Mouse (Mus musculus) limb, embryonic 14.5 days (tissue): ENCODE measurements around the gene C2cd5. TPM values are rescaled to one million over a fixed set of nuclear protein-coding genes. Genes with fewer than 3 reads are reported as not detected.

ENCODE experiments used
- ATAC-seq: fragments of 200-750 bp; cut with Nextera tagmentation; 2 replicates; pipeline ENCODE4 v1.8.0; 2017; ENCODE audit warnings: low read depth, moderate number of reproducible peaks, moderate TSS enrichment; ENCODE audit not compliant: low FRiP score
- DNase-seq: peaks from one replicate; pipeline ENCODE4 v3.0.0-alpha.2; 2015; ENCODE audit warnings: low spot score
- H3K27ac ChIP-seq: fragments of 300-500 bp; sonication (generic); replicated peaks from 2 replicates; pipeline ENCODE4 v1.5.1; 2014; ENCODE audit warnings: low read depth, mild to moderate bottlenecking, low read length, moderate library complexity, mixed read lengths
- H3K27me3 ChIP-seq: fragments of 300-500 bp; sonication (generic); 2 replicates; pipeline ENCODE4 v1.6.1; 2014; ENCODE audit warnings: low read length, mixed read lengths; ENCODE audit not compliant: control insufficient read depth, insufficient read depth
- H3K36me3 ChIP-seq: fragments of 300-500 bp; sonication (generic); 2 replicates; pipeline ENCODE4 v1.6.1; 2014; ENCODE audit warnings: mild to moderate bottlenecking, low read length, moderate library complexity, mixed read lengths; ENCODE audit not compliant: control insufficient read depth, insufficient read depth
- H3K4me1 ChIP-seq: fragments of 300-500 bp; sonication (generic); 2 replicates; pipeline ENCODE4 v1.6.1; 2014; ENCODE audit warnings: antibody characterized with exemption, low read length, mixed read lengths; ENCODE audit not compliant: control insufficient read depth, insufficient read depth
- H3K4me2 ChIP-seq: fragments of 300-500 bp; sonication (generic); replicated peaks from 2 replicates; pipeline ENCODE4 v1.6.1; 2014; ENCODE audit warnings: low read depth, mild to moderate bottlenecking, low read length, moderate library complexity; ENCODE audit not compliant: severe bottlenecking
- H3K4me3 ChIP-seq: fragments of 300-500 bp; sonication (generic); replicated peaks from 2 replicates; pipeline ENCODE4 v1.5.1; 2014; ENCODE audit warnings: low read length
- H3K9ac ChIP-seq: fragments of 300-500 bp; sonication (generic); 2 replicates; pipeline ENCODE4 v1.6.1; 2014; ENCODE audit warnings: mild to moderate bottlenecking, low read depth, low read length, moderate library complexity; ENCODE audit not compliant: severe bottlenecking
- H3K9me3 ChIP-seq: fragments of 300-500 bp; sonication (generic); 2 replicates; pipeline ENCODE4 v1.6.1; 2016; ENCODE audit warnings: low read length; ENCODE audit not compliant: control insufficient read depth
- POLR2A ChIP-seq: fragments of 200-500 bp; IDR thresholded peaks from 2 replicates; pipeline ENCODE4 v1.8.0; 2012; ENCODE audit warnings: inconsistent platforms, mild to moderate bottlenecking, moderate library complexity, borderline replicate concordance; ENCODE audit not compliant: insufficient read depth, insufficient read length; ENCODE audit errors: extremely low read depth
- WGBS: fragments of 180-500 bp; shearing (Covaris S2); extraction: QIAGEN DNeasy Blood & Tissue Kit; methylation state at CpG from one replicate; pipeline ENCODE4 v1.1.7; 2014; 5-methylcytosine and 5-hydroxymethylcytosine counted together
- polyA plus RNA-seq, 2 experiments: library from polyadenylated mRNA; depleted of rRNA in 1 of 2; stranded (reverse) in 1 of 2; unstranded in 1 of 2; fragments of >200 nt; fragmentation: Nextera tagmentation in 1 of 2; extraction: Ambion mirVana in 1 of 2; gene quantifications; 2 replicates each; pipeline versions ENCODE4 v1.2.1 to v1.2.3; 2012 to 2014

The C2cd5 gene
- polyA plus RNA-seq, 2 experiments = 23.1 to 38.8 TPM

DNA sequence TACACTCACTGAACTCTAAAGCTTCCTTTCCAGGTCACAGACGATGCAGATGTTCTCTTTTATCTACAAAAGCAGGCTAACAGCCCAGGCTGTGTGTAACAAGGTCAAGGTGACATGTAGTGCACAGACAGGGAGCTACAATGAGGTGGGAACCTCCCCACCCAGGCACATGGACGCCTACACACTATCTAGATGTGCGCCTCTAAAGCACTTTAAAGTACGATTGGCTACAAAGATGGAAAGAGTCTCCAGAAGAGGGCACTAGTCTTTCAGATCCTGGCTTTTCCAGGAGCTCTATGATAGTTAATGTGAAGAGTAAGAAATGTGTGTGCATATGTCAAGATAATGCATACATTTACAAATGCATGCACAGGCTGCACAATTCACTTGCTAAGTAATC is 64.7 kb downstream of the C2cd5 start:
- Histone ChIP-seq H3K4me2 (no peak overlapping the region), H3K36me3 (peaks cover 52% of the 10 kb centered on the region), H3K9me3 (no peaks in the 10 kb centered on the region), H3K4me1 (no peaks in the 10 kb centered on the region), H3K9ac (no peak overlapping the region), H3K4me3 (no peak overlapping the region), H3K27me3 (no peaks in the 10 kb centered on the region), H3K27ac (no peak overlapping the region)
- TF ChIP-seq POLR2A = no peak
- WGBS = 72% methylated on average over 4 of the region's 4 CpGs
- DNase-seq (no peak), ATAC-seq (no peak)

DNA sequence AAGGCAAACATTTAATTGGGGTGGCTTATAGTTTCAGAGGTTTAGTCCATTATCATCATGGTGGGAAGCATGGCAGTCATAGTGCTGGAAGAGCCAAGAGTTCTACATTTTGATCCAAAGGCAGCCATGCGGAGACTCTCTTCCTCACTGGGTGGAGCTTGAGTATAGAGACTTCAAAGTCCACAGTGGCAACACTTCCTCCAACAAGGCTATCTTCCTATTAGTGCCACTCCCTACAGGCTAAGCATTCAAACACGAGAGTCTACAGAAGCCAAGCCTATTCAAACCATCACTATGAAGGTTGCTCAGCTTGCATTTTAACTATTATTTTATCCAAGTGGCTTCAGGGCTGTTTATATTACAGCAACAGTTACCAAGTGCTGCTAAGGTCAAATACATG is 65.4 kb downstream of the C2cd5 start:
- Histone ChIP-seq H3K4me1 (no peaks in the 10 kb centered on the region), H3K4me3 (no peak overlapping the region), H3K9me3 (no peaks in the 10 kb centered on the region), H3K9ac (no peak overlapping the region), H3K27ac (no peak overlapping the region), H3K36me3 (peaks cover 57% of the 10 kb centered on the region), H3K27me3 (no peaks in the 10 kb centered on the region), H3K4me2 (no peak overlapping the region)
- DNase-seq = no peak
- 92% methylated on average over 2 of the region's 2 CpGs for WGBS
- ATAC-seq = no peak
- TF ChIP-seq POLR2A = no peak

GRCm38 (mm10) chr6:143030521-143030920 is 69.4 kb downstream of the C2cd5 start:
- Histone ChIP-seq H3K4me1 (no peaks in the 10 kb centered on the region), H3K9ac (no peak overlapping the region), H3K4me3 (no peak overlapping the region), H3K27ac (no peak overlapping the region), H3K36me3 (peaks cover 34% of the 10 kb centered on the region; the same call in 1 of the 2 replicates), H3K9me3 (no peaks in the 10 kb centered on the region), H3K4me2 (no peak overlapping the region), H3K27me3 (no peaks in the 10 kb centered on the region)
- 76% methylated on average over 5 of the region's 5 CpGs for WGBS
- ATAC-seq (no peak), DNase-seq (no peak)
- no peak for TF ChIP-seq POLR2A

DNA sequence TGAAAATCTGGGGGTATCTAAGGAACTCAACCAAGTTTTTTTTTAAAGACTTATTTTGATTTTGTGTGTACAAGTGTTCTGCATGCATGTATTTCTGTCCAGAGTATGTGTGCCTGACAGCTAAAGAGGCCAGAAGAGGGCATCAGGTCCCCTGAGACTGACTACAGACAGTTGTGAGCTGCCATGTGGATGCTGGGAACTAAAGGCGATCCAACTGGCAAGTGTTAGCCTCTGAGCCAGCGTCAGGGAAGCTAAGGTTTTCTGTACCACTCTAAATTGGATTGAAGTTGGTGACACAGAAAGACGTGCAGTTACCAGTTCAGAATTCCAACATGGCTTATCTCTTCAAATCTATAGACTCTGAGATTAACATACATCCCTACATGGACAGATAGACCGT is 72.0 kb downstream of the C2cd5 start:
- no peak for TF ChIP-seq POLR2A
- Histone ChIP-seq H3K36me3 (peaks cover 24% of the 10 kb centered on the region; the same call in 1 of the 2 replicates), H3K4me3 (no peak overlapping the region), H3K4me2 (no peak overlapping the region), H3K9ac (no peak overlapping the region), H3K27me3 (no peaks in the 10 kb centered on the region), H3K27ac (no peak overlapping the region), H3K9me3 (no peaks in the 10 kb centered on the region), H3K4me1 (no peaks in the 10 kb centered on the region)
- WGBS = 91% methylated on average over 4 of the region's 4 CpGs
- DNase-seq (no peak), ATAC-seq (no peak)

GRCm38 (mm10) chr6:143027402-143027801 is 72.5 kb downstream of the C2cd5 start:
- 81% methylated on average over 10 of the region's 10 CpGs for WGBS
- Histone ChIP-seq H3K4me2 (no peak overlapping the region), H3K4me3 (no peak overlapping the region), H3K27ac (no peak overlapping the region), H3K9me3 (no peaks in the 10 kb centered on the region), H3K4me1 (no peaks in the 10 kb centered on the region), H3K9ac (no peak overlapping the region), H3K36me3 (peaks cover 21% of the 10 kb centered on the region; the same call in 1 of the 2 replicates), H3K27me3 (no peaks in the 10 kb centered on the region)
- no peak for DNase-seq
- no peak for ATAC-seq
- TF ChIP-seq POLR2A = no peak

- Histone ChIP-seq H3K36me3 (peaks cover 13% of the 10 kb centered on the region), H3K4me3 (no peak overlapping the region), H3K27me3 (no peaks in the 10 kb centered on the region), H3K4me1 (no peaks in the 10 kb centered on the region), H3K4me2 (no peak overlapping the region), H3K27ac (no peak overlapping the region), H3K9ac (no peak overlapping the region), H3K9me3 (no peaks in the 10 kb centered on the region)
- 86% methylated on average over 6 of the region's 6 CpGs for WGBS
- ATAC-seq (no peak), DNase-seq (no peak)
- no peak for TF ChIP-seq POLR2A
These were observed 76.2 kb downstream of the C2cd5 start for GRCm38 (mm10) chr6:143023691-143024090.
